Mouse (Mus musculus) liver, embryonic 14.5 days (tissue): Measurements from ENCODE around the gene Plin5.

Source experiments
- CTCF ChIP-seq: IDR thresholded peaks from 2 replicates; pipeline ENCODE4 v1.5.1; 2016; ENCODE audit warnings: antibody characterized with exemption, low read depth, control low read depth
- EP300 ChIP-seq: IDR thresholded peaks from 2 replicates; pipeline ENCODE4 v1.6.1; 2016; ENCODE audit warnings: antibody characterized with exemption, low read depth

DNA sequence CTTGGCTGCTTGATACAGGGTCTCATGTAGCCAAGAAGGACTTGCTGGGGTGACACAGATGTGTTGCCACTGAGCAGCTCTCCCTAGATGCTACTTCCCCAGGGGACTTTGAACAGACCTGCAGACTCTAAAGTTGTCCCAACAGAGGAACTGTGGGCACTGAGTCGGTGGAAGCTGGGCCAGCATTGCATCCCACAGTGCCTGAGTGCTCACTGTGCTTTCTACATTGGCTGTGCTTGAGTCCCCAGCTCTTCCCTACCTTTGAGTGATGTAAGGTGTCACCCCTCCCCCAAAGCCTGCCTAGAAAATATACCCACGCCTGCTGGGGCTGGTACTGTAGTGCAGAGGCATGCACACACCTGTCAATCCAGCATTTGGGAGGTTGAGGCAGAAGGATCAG lies 9.7 kb downstream of the Plin5 start:
- no peak for TF ChIP-seq CTCF
- no peak for TF ChIP-seq EP300
